Mouse (Mus musculus): ENCODE measurements around the gene Foxo1.

GRCm38 (mm10) chr3:52322401-52323385, 54.6 kb downstream of the Foxo1 start:
- TF ChIP-seq POLR2A (IDR thresholded peaks at IDR 0.05; ENCODE audit: extremely low read depth, insufficient read depth, low read length) = no peak
- TF ChIP-seq CTCF (IDR thresholded peaks at IDR 0.05; ENCODE audit: extremely low read depth, insufficient read depth, low read length) = no peak

All from cortical plate, adult 2 months (tissue).